Mouse (Mus musculus): ENCODE data around the gene Fbxl16. TPM values are rescaled to one million over a fixed set of nuclear protein-coding genes. Genes with fewer than 3 reads are reported as not detected.
A peak's percentile ranks its signal among the peaks of the same experiment; 100 is the strongest.

Fbxl16 gene
- polyA plus RNA-seq, 1 experiment from 2014 or later = 1.4 TPM

GRCm38 (mm10) chr17:25860229-25860628, 51.3 kb downstream of the Fbxl16 start:
- no peak overlapping the region for H3K27ac ChIP-seq (ENCODE audit: low read length)
- no peak for ATAC-seq (ENCODE audit: low FRiP score, low TSS enrichment)

GRCm38 (mm10) chr17:25860832-25861703, 52.2 kb downstream of the Fbxl16 start, which contains the start of gene Wdr90:
TSS of gene Wdr90 (minus strand) at chr17:25861501.
- Histone ChIP-seq H3K9ac (replicated peaks; ENCODE audit: low read length) (peak within 1 kb of the TSS; percentile 93), H3K9me3 (ENCODE audit: low read length) (no peaks in the 10 kb centered on the region), H3K4me3 (ENCODE audit: low read length) (peak within 1 kb of the TSS; percentile 65), H3K4me2 (replicated peaks; ENCODE audit: low read depth, low read length) (peak within 1 kb of the TSS; percentile 95), H3K27me3 (ENCODE audit: insufficient read depth, low read length) (no peaks in the 10 kb centered on the region), H3K4me1 (ENCODE audit: insufficient read depth, low read length) (peaks cover 17% of the 10 kb centered on the region), H3K36me3 (ENCODE audit: insufficient read depth, low read length) (peaks cover 9% of the 10 kb centered on the region), H3K27ac (ENCODE audit: low read length) (peak within 1 kb of the TSS; percentile 89)
- peak; percentile 93 for ATAC-seq (ENCODE audit: low FRiP score, low TSS enrichment)
- 3% methylated on average over 65 of the region's 65 CpGs for WGBS

More at GRCm38 (mm10) chr17:25860229-25860628, 51.3 kb downstream of the Fbxl16 start:
- Histone ChIP-seq H3K36me3 (ENCODE audit: insufficient read depth, low read length) (peaks cover 8% of the 10 kb centered on the region), H3K4me1 (ENCODE audit: insufficient read depth, low read length) (peaks cover 17% of the 10 kb centered on the region), H3K27me3 (ENCODE audit: insufficient read depth, low read length) (no peaks in the 10 kb centered on the region), H3K4me3 (ENCODE audit: low read length) (peak overlapping the region; percentile 65), H3K4me2 (replicated peaks; ENCODE audit: low read depth, low read length) (peak overlapping the region; percentile 95), H3K9ac (replicated peaks; ENCODE audit: low read length) (peak overlapping the region; percentile 93), H3K9me3 (ENCODE audit: low read length) (no peaks in the 10 kb centered on the region)
- 84% methylated on average over 6 of the region's 6 CpGs for WGBS

GRCm38 (mm10) chr17:25861704-25862612, 53.1 kb downstream of the Fbxl16 start:
- H3K27me3 ChIP-seq (ENCODE audit: insufficient read depth, low read length) = no peaks in the 10 kb centered on the region
- H3K27ac ChIP-seq (ENCODE audit: low read length) = peak overlapping the region; percentile 89
- peak overlapping the region; percentile 95 for H3K4me2 ChIP-seq (replicated peaks; ENCODE audit: low read depth, low read length)
- peak; percentile 29 for ATAC-seq (ENCODE audit: low FRiP score, low TSS enrichment)
- peaks cover 17% of the 10 kb centered on the region for H3K4me1 ChIP-seq (ENCODE audit: insufficient read depth, low read length)
- H3K36me3 ChIP-seq (ENCODE audit: insufficient read depth, low read length) = peaks cover 14% of the 10 kb centered on the region
- peak overlapping the region; percentile 65 for H3K4me3 ChIP-seq (ENCODE audit: low read length)
- peak overlapping the region; percentile 93 for H3K9ac ChIP-seq (replicated peaks; ENCODE audit: low read length)
- 13% methylated on average over 6 of the region's 6 CpGs for WGBS
- no peaks in the 10 kb centered on the region for H3K9me3 ChIP-seq (ENCODE audit: low read length)

- WGBS = 89% methylated on average over 6 of the region's 6 CpGs
- Histone ChIP-seq H3K36me3 (ENCODE audit: insufficient read depth, low read length) (peaks cover 14% of the 10 kb centered on the region), H3K27ac (ENCODE audit: low read length) (no peak overlapping the region), H3K4me1 (ENCODE audit: insufficient read depth, low read length) (peaks cover 27% of the 10 kb centered on the region), H3K4me3 (ENCODE audit: low read length) (no peak overlapping the region), H3K9me3 (ENCODE audit: low read length) (no peaks in the 10 kb centered on the region), H3K9ac (replicated peaks; ENCODE audit: low read length) (no peak overlapping the region), H3K27me3 (ENCODE audit: insufficient read depth, low read length) (no peaks in the 10 kb centered on the region), H3K4me2 (replicated peaks; ENCODE audit: low read depth, low read length) (no peak overlapping the region)
- no peak for ATAC-seq (ENCODE audit: low FRiP score, low TSS enrichment)
Observed at GRCm38 (mm10) chr17:25863681-25864080, 54.8 kb downstream of the Fbxl16 start.

GRCm38 (mm10) chr17:25864311-25864710, 55.4 kb downstream of the Fbxl16 start:
- Histone ChIP-seq H3K9me3 (ENCODE audit: low read length) (no peaks in the 10 kb centered on the region), H3K27ac (ENCODE audit: low read length) (no peak overlapping the region), H3K9ac (replicated peaks; ENCODE audit: low read length) (no peak overlapping the region), H3K4me2 (replicated peaks; ENCODE audit: low read depth, low read length) (no peak overlapping the region), H3K4me3 (ENCODE audit: low read length) (no peak overlapping the region), H3K36me3 (ENCODE audit: insufficient read depth, low read length) (peaks cover 14% of the 10 kb centered on the region), H3K4me1 (ENCODE audit: insufficient read depth, low read length) (peaks cover 31% of the 10 kb centered on the region), H3K27me3 (ENCODE audit: insufficient read depth, low read length) (no peaks in the 10 kb centered on the region)
- WGBS = 87% methylated on average over 14 of the region's 14 CpGs
- ATAC-seq (ENCODE audit: low FRiP score, low TSS enrichment) = no peak

- ATAC-seq (ENCODE audit: low FRiP score, low TSS enrichment) = no peak
- H3K27me3 ChIP-seq (ENCODE audit: insufficient read depth, low read length) = no peaks in the 10 kb centered on the region
- no peak overlapping the region for H3K4me2 ChIP-seq (replicated peaks; ENCODE audit: low read depth, low read length)
- H3K27ac ChIP-seq (ENCODE audit: low read length) = no peak overlapping the region
- 85% methylated on average over 11 of the region's 11 CpGs for WGBS
- H3K9me3 ChIP-seq (ENCODE audit: low read length) = no peaks in the 10 kb centered on the region
- peaks cover 14% of the 10 kb centered on the region for H3K36me3 ChIP-seq (ENCODE audit: insufficient read depth, low read length)
- no peak overlapping the region for H3K9ac ChIP-seq (replicated peaks; ENCODE audit: low read length)
- H3K4me3 ChIP-seq (ENCODE audit: low read length) = no peak overlapping the region
- H3K4me1 ChIP-seq (ENCODE audit: insufficient read depth, low read length) = peaks cover 29% of the 10 kb centered on the region
Observed at GRCm38 (mm10) chr17:25865288-25865687, 56.4 kb downstream of the Fbxl16 start.

- WGBS = 95% methylated on average over 3 of the region's 3 CpGs
- H3K4me3 ChIP-seq (ENCODE audit: low read length) = no peak overlapping the region
- no peak for ATAC-seq (ENCODE audit: low FRiP score, low TSS enrichment)
- no peak overlapping the region for H3K27ac ChIP-seq (ENCODE audit: low read length)
- H3K4me1 ChIP-seq (ENCODE audit: insufficient read depth, low read length) = peaks cover 23% of the 10 kb centered on the region
- peaks cover 14% of the 10 kb centered on the region for H3K36me3 ChIP-seq (ENCODE audit: insufficient read depth, low read length)
- H3K4me2 ChIP-seq (replicated peaks; ENCODE audit: low read depth, low read length) = no peak overlapping the region
- H3K9ac ChIP-seq (replicated peaks; ENCODE audit: low read length) = 0 out of 2 replicates have a peak overlapping the region, but pooled peaks have one; percentile 26
- no peaks in the 10 kb centered on the region for H3K27me3 ChIP-seq (ENCODE audit: insufficient read depth, low read length)
- no peaks in the 10 kb centered on the region for H3K9me3 ChIP-seq (ENCODE audit: low read length)
Observed at GRCm38 (mm10) chr17:25866172-25866571, 57.3 kb downstream of the Fbxl16 start.

- peak overlapping the region; percentile 85 for H3K9ac ChIP-seq (replicated peaks; ENCODE audit: low read length)
- peaks cover 14% of the 10 kb centered on the region for H3K36me3 ChIP-seq (ENCODE audit: insufficient read depth, low read length)
- H3K4me1 ChIP-seq (ENCODE audit: insufficient read depth, low read length) = peaks cover 15% of the 10 kb centered on the region
- peak overlapping the region; percentile 88 for H3K27ac ChIP-seq (ENCODE audit: low read length)
- 7% methylated on average over 7 of the region's 7 CpGs for WGBS
- H3K4me2 ChIP-seq (replicated peaks; ENCODE audit: low read depth, low read length) = peak overlapping the region; percentile 94
- no peaks in the 10 kb centered on the region for H3K27me3 ChIP-seq (ENCODE audit: insufficient read depth, low read length)
- no peaks in the 10 kb centered on the region for H3K9me3 ChIP-seq (ENCODE audit: low read length)
- peak overlapping the region; percentile 96 for H3K4me3 ChIP-seq (ENCODE audit: low read length)
- ATAC-seq (ENCODE audit: low FRiP score, low TSS enrichment) = 0 out of 2 replicates have a peak, but pooled peaks have one; percentile 2
Observed at GRCm38 (mm10) chr17:25867509-25867835, 58.6 kb downstream of the Fbxl16 start.

- Histone ChIP-seq H3K27ac (ENCODE audit: low read length) (peak overlapping the region; percentile 88), H3K27me3 (ENCODE audit: insufficient read depth, low read length) (no peaks in the 10 kb centered on the region), H3K4me1 (ENCODE audit: insufficient read depth, low read length) (peaks cover 15% of the 10 kb centered on the region), H3K9ac (replicated peaks; ENCODE audit: low read length) (peak overlapping the region; percentile 85), H3K9me3 (ENCODE audit: low read length) (no peaks in the 10 kb centered on the region), H3K4me3 (ENCODE audit: low read length) (peak overlapping the region; percentile 96), H3K4me2 (replicated peaks; ENCODE audit: low read depth, low read length) (peak overlapping the region; percentile 94), H3K36me3 (ENCODE audit: insufficient read depth, low read length) (peaks cover 14% of the 10 kb centered on the region)
- WGBS = under 1% methylated on average over 41 of the region's 42 CpGs
- peak; percentile 58 for ATAC-seq (ENCODE audit: low FRiP score, low TSS enrichment)
Observed at GRCm38 (mm10) chr17:25867836-25868600, 59.1 kb downstream of the Fbxl16 start.
